Mouse (Mus musculus): Measurements from ENCODE around the gene Cd101. TPM values are rescaled to one million over a fixed set of nuclear protein-coding genes. Genes with fewer than 3 reads are reported as not detected.

The Cd101 gene
- polyA plus RNA-seq, 1 experiment, result 0.19 TPM

- DNase-seq (ENCODE audit: low spot score), result no peak
These were observed 25.6 kb downstream of the Cd101 start for GRCm38 (mm10) chr3:101003575-101004356.

DNA sequence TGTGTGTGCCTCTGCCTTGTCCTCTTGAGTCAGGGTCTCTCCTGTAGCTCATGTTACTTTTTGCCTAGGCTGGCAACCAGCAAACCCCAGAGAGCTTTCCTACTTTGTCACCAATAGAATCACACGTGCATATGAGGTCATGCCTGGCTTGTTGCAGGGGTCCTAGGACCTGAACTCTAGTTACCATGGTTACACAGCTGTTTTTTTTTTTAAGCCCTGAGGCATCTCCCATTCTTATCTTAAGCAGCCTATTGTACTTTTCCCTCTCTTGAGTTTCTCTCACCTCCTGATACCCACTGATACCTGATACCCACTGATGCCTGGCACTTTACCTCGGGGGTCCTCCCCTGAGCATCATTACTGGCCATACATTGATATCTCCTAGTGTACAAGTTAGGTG, 29.6 kb downstream of the Cd101 start:
- DNase-seq (ENCODE audit: low spot score), result no peak

DNA sequence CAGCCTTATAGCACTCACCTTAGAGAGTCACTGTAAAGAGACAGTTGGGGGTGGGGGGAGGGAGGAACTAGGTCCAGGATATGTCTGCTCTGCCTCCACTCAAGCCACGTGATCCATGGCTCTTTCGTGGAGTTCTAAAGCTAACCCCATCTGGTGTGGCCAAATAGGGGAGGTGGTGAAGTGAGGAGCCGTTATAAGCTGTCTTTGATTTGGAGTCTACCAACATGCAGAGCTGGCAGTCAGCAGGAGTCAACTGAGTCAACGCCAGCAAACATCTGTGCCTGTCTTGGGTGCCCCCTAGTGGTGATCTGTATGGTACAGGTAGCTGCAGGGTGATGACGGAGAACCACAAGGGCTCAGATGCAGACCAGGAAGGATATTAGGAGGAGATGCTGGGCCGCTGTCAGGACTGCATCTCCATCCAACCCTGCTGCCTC, 30.4 kb downstream of the Cd101 start:
- peak; percentile 30 for DNase-seq (ENCODE audit: low spot score)

DNA sequence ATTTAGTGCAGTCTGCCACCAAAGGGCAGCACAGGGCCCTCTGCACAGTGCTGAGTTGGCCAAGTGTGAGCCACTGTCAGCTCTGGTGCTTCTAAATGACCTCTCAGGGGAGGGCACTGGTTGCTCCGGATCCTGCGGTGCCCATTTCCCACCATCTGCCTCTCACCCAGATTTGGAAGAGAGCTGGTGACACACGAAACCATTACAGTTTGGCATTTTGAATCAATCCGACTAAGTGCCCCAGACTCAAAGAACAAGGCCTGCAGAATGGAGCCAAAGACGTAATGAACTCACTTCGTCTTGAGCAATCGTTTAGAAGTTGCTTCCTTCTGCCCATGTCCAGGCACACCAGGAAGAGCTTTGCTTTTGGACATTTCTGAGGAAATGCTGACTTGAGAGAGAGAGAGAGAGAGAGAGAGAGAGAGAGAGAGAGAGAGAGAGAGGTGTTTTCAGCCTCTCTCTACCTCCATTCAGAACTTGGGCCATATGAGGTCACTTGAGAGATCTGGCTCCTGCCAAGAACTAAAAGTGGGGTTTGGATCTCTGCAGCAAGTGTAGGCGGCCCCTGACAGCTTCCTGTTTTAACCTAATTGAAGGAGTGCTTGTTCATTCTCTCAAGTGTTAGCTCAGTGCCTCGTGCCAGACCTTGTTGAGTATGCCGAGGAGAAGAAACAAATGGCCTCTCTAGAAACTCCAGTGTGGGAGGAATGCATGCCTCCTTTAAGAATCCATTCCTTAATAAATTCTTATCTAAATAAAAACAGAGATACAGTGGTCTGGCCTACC, 31.4 kb downstream of the Cd101 start:
- no peak for DNase-seq (ENCODE audit: low spot score)

DNA sequence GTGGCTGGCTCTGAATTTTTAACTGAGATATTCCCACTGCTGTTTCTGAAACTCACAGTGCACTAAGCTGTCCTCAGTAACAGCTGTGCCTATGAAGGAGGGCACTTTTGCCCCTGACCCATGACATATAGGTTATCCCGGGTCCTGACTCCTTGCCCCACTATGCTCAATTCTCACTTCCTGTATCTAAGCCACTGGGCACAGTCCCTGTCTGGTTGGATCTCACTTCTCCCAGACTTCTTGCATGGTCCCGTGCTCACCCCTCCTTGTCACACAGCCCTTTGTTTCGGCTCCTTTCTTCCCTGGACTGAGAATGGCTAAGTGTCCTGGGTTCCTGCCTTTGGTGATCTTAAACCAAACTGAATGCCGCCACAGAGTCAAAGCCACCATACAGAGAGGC, 35.1 kb downstream of the Cd101 start:
- no peak for DNase-seq (ENCODE audit: low spot score)

DNA sequence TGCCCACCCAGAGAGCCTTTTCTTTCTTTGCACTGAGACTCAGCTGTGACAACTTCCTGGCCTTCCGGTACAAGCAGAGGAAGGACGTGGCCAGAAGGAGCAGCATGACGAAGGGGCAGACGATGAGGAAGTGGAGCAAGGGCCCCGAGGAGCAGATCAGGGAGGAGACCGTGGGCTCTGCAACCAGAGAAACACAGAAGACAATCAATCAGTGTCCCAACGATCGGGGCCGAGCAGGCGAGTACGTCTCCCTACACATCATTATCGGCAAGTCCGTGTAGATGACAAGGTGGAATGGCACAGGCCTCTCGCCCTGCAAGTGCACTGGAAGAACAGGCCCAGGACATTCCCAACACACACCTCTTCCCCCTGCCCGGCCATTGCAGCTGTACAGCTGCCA, 35.6 kb downstream of the Cd101 start:
- DNase-seq (ENCODE audit: low spot score), result no peak

- DNase-seq (ENCODE audit: low spot score), result no peak
These were observed 36.2 kb downstream of the Cd101 start for GRCm38 (mm10) chr3:100993158-100993557.

GRCm38 (mm10) chr3:100990231-100990630, 39.1 kb downstream of the Cd101 start:
- no peak for DNase-seq (ENCODE audit: low spot score)

GRCm38 (mm10) chr3:100989417-100989816, 39.9 kb downstream of the Cd101 start:
- no peak for DNase-seq (ENCODE audit: low spot score)

GRCm38 (mm10) chr3:100979290-100979689, 50.1 kb downstream of the Cd101 start:
- DNase-seq (ENCODE audit: low spot score), result no peak

GRCm38 (mm10) chr3:100973906-100974305, 55.5 kb downstream of the Cd101 start:
- no peak for DNase-seq (ENCODE audit: low spot score)

DNA sequence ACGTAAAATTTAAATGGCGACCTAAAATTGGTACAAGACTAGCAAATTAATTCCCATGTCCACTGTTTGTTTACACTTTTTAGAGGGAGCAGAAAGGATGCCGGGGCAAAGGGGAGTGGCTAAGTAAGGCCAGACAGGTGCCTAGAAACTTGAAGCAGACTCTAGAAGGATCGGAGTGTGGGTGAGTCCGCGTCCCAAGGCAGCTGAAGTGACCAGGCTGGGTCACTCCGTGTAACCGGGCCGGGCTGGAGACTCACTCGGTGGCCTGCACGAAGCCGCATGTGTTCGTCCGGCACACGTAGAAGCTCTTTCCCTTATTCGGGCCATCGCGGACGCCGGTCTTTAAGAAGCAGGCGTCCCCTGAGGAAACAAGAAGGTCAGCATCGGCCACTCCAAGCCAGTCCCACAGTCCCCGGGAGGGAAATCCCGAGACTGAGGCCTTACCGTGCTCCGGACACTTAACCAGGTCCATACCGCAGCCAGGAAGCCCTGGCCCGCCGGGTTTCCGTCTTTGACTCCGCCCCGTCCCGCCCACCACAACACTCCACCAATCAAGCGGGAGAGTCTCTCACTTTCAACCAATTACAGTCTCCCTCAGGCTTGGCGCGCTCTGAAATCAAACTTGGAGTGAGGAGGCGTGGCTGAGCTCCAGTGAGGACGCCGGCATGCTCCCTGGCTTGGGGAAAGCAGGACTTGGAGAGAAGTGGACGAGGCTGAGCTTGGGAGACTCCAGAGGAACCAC, 60.0 kb downstream of the Cd101 start, which contains the start of gene Ttf2:
Gene Ttf2 (minus strand): TSS at position 488 of the 742 bp plus-strand sequence.
- peak; percentile 80 for DNase-seq (ENCODE audit: low spot score)

DNA sequence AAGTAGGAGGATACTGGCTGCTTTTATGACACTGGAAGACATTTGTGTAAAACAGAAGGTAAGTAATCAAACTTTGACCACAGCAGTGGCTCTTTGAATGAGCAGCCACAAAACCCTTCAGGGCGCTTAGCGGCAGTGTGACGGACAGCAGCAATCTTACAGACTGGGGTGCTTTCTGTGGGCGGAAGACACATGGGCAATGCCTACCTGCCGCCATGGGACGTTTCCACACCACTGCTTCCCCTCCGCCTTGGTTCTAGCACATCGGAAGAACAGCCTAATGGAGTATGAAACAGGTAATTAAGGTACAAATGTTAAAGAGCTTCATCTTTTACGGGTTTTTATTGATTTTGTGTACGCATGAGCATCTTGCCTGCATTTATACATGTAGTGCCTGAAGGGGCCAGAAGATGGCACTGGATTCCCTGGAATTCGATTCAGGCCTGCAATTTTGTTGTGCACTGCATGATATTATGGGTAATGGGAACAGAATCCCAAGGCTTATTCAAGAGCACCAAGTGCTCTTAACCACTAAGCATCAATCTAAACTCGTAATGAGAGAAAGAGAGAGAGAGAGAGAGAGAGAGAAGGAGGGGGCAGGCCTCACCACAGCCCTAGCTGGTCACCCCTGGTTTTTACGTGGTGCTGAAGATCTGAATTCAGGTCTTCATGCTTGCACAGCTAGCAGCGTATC, 65.4 kb downstream of the Cd101 start:
- DNase-seq (ENCODE audit: low spot score), result no peak

DNA sequence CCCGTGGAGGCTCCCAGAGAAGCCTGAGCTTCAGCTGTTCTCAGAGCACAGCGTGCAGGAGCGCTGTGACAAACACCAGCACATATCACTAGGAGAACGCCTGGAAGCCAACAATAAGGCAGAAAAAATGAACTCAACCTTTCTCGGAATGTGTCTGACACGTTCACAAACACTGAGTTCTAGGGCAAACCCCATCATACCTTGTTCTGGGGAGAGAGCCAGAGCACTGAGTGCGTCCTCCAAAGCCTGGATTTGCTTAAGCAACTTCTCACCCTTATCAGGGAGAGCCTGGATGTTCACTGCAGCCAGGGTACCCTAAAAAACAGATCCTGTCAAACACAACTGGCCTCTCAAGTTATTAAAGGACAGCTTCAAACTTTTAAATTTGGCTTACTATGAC, 67.9 kb downstream of the Cd101 start:
- no peak for DNase-seq (ENCODE audit: low spot score)

DNA sequence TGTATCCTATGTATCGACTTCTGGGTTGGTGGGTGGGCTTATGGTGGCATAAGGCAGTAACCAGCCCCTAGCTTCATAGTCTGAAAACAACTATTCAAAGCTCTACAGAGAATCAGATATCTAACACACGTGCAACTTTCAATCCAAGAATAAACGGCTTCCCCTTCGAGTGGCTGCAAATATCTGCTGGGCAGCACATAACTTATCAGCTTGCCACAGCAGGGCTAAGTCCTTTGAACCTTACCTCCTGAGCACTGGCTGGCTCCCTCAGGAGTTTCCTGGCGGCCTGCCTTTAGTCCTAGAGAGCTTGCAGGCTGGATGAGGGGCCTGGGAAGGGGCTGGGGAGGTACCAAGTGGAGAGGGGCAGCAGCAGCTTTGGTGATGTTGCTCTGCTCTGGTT, 68.3 kb downstream of the Cd101 start:
- no peak for DNase-seq (ENCODE audit: low spot score)

- no peak for DNase-seq (ENCODE audit: low spot score)
These were observed 74.7 kb downstream of the Cd101 start for GRCm38 (mm10) chr3:100954616-100955015.

DNA sequence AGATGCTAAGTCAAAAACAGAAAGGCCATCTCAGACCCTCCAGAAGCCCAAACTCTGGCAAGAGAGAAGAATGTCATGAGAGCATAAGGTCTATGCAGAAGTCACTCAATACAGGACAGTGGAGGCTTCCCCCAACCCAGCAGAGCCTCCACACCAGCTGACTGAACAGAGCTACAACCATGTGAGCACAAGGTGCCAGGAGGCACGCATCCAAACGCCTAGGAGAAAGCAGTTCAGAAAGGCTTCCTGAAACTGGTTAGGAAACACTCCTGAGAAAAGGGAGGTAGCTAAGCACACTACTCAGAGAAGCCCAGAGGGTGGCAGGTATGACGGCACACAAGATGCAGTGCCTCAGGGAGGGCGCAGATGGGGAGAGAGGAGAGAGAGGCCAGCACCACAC, 77.8 kb downstream of the Cd101 start:
- no peak for DNase-seq (ENCODE audit: low spot score)

DNA sequence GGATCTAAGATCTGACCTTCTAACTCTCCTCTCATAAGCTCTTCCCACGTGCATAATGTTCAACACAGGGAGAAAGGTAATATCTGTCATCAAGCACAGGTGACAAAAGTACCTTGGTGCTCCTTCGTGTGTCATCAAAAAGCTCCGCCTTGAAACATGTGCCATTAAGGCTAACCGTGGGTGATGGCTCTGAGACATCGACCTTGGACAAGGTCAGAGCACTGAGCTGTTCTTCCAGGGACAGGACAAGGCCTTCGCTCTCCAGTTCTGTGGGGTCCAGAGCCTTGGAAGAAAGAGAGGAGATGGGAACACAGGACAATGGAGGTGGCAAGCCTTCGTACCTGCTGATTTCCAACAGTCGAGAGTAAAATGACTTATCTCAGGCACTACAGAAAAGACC, 82.1 kb downstream of the Cd101 start:
- DNase-seq (ENCODE audit: low spot score), result no peak

All from urinary bladder, adult 2 months (tissue).